Mouse (Mus musculus): ENCODE results near the gene Pkn1.

Pkn1 gene

GRCm38 (mm10) chr8:83723447-83724083 lies 24.6 kb upstream of the Pkn1 start:
- no peak for DNase-seq (ENCODE audit: low spot score)

DNA sequence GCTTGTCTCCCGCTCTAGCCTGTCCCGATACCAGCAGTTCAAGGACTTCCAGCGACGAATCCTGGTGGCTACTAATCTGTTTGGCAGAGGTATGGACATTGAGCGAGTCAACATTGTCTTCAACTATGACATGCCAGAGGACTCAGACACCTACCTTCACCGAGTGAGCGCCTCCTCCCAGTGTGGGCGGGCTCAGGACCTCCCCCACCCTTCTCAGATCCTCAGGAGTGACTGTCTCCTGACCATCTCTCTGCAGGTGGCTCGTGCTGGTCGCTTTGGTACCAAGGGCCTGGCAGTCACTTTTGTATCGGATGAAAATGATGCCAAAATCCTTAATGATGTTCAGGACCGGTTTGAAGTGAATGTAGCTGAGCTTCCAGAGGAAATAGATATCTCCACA lies 23.7 kb upstream of the Pkn1 start:
- DNase-seq (ENCODE audit: low spot score), result no peak

GRCm38 (mm10) chr8:83721405-83722025 lies 22.5 kb upstream of the Pkn1 start:
- DNase-seq (ENCODE audit: low spot score), result no peak

GRCm38 (mm10) chr8:83719693-83720092 lies 20.7 kb upstream of the Pkn1 start:
- no peak for DNase-seq (ENCODE audit: low spot score)

- DNase-seq (ENCODE audit: low spot score), result no peak
These were observed 20.1 kb upstream of the Pkn1 start for GRCm38 (mm10) chr8:83719048-83719447.

- no peak for DNase-seq (ENCODE audit: low spot score)
These were observed 17.6 kb upstream of the Pkn1 start for GRCm38 (mm10) chr8:83716563-83716962.

GRCm38 (mm10) chr8:83715771-83716170 lies 16.8 kb upstream of the Pkn1 start:
- DNase-seq (ENCODE audit: low spot score), result no peak

- peak; percentile 92 for DNase-seq (ENCODE audit: low spot score)
These were observed 16.2 kb upstream of the Pkn1 start, which contains the start of gene Ddx39 for GRCm38 (mm10) chr8:83715031-83715690. Gene Ddx39 (plus strand): TSS chr8:83715177.

DNA sequence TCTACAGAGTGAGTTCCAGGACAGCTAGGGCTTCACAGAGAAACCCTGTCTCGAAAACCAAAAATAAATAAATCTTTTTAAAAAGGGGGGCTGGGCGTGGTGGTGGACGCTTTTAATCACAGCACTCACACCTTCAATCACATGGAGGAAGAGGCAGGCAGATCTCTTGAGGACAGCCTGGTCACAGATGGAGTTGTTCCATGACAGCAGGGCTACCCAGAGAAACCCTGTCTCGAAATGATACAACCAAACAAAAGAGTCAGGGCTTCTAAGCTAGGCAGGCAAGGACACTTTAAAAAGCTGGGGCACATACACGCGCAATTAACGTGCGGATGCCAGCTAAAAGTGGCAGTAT lies 15.7 kb upstream of the Pkn1 start:
- DNase-seq (ENCODE audit: low spot score), result no peak

- no peak for DNase-seq (ENCODE audit: low spot score)
These were observed 8.6 kb upstream of the Pkn1 start for GRCm38 (mm10) chr8:83707554-83707953.

DNA sequence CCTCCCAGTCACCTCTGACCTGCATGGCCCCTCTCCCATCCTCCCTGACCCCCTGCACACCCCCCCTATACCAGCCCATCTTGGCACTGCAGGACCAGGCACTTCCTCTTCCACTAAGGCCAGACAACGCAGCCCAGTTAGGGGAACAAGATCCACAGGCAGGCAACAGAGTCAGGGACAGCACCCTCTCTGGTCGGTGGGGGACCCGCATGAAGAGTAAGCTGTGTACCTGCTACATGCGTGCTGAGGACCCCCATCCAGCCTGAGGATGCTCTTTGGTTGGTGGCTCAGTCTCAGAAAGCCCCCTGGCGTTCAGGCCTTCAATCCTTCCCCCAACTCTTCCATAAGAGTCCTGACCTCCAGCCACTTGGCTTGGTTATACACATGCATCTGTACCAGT lies 7.4 kb upstream of the Pkn1 start:
- DNase-seq (ENCODE audit: low spot score), result no peak

GRCm38 (mm10) chr8:83703426-83703825 lies 4.4 kb upstream of the Pkn1 start:
- DNase-seq (ENCODE audit: low spot score), result no peak

DNA sequence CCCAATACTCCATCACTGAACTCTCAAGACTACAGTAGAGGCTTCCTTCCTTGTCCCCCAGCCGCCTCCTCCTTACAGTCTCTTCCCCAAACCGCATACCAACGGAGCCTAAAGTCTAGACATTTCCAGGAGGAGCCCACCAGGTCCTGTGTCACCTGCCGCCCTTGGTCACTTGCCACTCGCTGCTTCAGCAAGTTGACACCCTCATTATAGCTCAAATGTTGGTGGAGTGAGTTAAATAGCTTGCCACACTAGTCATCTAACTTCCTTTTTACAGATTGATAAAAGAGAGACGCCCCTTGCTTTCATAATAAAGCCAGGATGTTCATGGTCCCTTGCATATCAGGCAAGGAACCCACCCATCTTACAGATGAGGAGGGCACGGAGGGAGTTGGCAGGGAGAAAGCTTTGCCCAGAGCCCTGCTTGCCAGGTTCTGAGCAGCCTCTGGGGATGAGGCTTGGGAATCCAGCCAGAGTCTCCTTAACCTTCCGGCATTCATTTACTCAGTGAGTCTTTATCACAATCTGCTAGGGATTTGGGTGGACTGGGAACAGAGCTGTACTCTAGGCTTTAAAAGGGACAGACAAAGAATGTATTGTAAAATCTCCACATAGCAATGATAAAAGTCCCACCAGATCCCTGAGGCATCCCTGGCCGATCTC lies 1.6 kb upstream of the Pkn1 start:
- DNase-seq (ENCODE audit: low spot score), result no peak

DNA sequence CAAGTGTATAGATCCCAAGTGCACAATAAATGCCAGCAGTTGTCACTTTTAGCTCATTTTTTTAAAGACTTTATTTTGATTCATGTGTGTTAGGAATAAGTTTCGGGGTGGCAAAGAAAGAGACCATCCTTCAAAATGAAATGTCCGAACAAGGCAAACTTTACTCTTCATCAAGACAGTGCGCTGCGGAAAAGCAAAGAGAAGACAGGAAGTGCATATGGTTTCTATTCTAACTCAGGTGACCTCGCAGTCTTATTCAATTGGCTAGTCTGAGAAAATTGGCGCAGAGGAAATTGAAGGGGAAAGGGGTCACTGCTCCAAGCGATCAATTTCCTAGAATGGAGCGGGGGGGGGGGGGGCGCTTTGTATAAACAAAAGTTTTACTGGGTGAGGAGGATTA lies 587 bp upstream of the Pkn1 start:
- DNase-seq (ENCODE audit: low spot score), result no peak

GRCm38 (mm10) chr8:83698291-83698660 lies 703 bp downstream of the Pkn1 start:
- peak; percentile 21 for DNase-seq (ENCODE audit: low spot score)

- DNase-seq (ENCODE audit: low spot score), result no peak
These were observed 1.4 kb downstream of the Pkn1 start for GRCm38 (mm10) chr8:83697374-83698220.

DNA sequence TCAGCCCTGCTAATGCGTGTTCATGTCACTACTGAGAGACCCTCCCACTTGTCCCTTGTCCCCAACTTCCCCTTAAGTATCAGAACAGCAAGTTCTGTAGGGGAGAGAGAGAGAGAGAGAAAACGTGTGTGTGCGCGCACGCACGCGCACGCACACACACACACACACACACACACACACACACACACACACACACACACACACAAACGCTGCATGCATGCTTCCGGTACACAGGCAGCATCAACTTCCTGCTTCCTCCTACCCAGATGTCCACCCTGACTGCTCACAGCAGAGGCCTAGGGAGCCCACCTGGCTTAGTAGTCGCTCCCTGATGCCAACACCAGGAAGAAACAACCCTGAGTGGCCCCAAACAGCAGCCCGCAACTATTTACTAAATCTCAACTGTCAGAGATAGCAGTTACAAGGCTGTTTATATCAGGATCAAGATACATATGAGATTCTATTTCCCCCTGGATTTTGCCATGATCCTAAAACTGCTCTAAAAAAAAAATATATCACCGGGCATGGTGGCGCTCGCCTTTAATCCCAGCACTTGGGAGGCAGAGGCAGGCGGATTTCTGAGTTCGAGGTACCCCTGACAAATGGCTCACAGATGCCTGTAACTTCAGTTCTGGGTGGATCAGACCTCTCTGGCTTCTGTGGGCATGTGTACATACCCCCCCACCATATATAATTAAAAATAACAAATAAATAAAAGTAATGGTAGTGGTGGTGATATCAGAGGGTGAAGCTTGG lies 3.5 kb downstream of the Pkn1 start:
- DNase-seq (ENCODE audit: low spot score), result no peak

- DNase-seq (ENCODE audit: low spot score), result no peak
These were observed 4.4 kb downstream of the Pkn1 start for GRCm38 (mm10) chr8:83694369-83695160.

DNA sequence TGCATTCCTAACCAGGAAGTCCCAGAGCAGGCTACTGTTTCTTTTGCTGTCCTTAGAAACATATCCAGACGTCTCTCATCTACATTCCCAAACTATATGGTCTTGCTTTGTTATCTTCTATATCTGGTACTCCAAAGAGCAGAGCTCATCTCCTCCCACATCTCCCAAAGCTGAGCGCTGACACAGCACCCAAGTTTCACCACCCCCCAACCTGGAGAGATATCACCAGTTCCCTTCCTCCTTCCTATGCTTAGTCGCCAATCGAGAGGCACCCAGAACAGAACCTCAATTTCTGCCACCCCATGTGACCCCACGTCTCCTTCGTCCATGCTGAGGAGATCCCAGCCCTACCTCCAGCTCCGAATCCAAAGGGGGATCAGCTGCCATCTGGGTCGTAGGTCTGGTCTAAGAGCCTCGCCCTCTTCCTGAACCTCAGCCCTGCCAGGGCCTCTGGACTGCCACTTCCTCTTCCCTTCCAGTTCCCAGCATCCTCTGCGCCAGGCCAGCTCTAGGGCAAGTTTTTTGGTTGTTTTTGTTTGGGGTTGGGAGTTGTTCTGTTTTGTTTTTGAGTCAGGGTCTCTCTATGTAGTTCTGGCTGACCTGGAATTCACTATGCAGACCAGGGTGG lies 5.3 kb downstream of the Pkn1 start:
- DNase-seq (ENCODE audit: low spot score), result no peak

DNA sequence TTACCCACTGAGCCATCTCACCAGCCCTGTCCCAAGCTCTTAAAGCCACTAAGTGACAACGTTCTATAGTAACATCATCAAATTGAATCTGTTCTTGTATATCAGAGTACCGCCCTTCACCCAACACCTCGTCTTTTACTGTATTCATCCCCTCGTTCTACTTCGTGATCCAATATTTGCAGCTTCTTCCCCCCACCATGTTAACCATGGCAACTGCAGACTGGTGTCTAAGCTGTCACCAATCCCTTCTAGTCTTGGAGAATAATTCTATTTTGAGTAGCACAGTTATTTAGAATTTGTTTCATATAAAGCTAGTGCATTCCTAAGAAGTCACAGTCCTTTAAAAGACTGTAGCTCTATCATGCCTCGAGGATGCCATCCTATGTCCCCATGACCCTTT lies 9.7 kb downstream of the Pkn1 start:
- DNase-seq (ENCODE audit: low spot score), result no peak
